In genomic region chr13:106318476-106318875, GRCm38 (mm10) we compare ENCODE assay signal across 18 mouse cellular contexts.
DNase-seq lines count a peak whose midpoint lies in the region; ATAC-seq lines count a peak whose summit lies in the region.
"Had no signal": no experiment of that assay in that cellular context is flagged by ENCODE, and none has a peak within 500 bp of the region (broad histone marks: within the 10 kb centered on the region; RNA-seq: fewer than 3 reads in every experiment).

No protein-coding gene starts in this region.

- H3K4me2 ChIP-seq in midbrain, embryonic 13.5 days (replicated peaks): no peak overlapping the region
- H3K4me2 ChIP-seq in midbrain, embryonic 11.5 days: no peak overlapping the region
- H3K4me2 ChIP-seq in forebrain, embryonic 12.5 days: no peak overlapping the region
- no peak overlapping the region for H3K4me2 ChIP-seq in forebrain, embryonic 16.5 days (ENCODE audit: low read length)
- H3K4me2 ChIP-seq: embryonic facial prominence, embryonic 12.5 days; heart, embryonic 12.5 days; hindbrain, embryonic 14.5 days; intestine, embryonic 15.5 days had no signal

- DNase-seq in midbrain, embryonic 11.5 days (ENCODE audit: low spot score, missing footprints): no peak
- DNase-seq in gastrocnemius, postnatal 36 days: no peak
- no peak for DNase-seq in kidney, adult 8-10 months
- DNase-seq: adrenal gland, postnatal 14 days; cerebellum, adult 2 months; gastrocnemius, postnatal 14 days had no signal

- no peak for ATAC-seq in midbrain, embryonic 13.5 days
- ATAC-seq in midbrain, embryonic 11.5 days (ENCODE audit: low FRiP score): no peak
- ATAC-seq in forebrain, embryonic 12.5 days (ENCODE audit: low FRiP score): peak; percentile 55; the same call in 1 of the 2 replicates
- peak; percentile 74 for ATAC-seq in forebrain, embryonic 16.5 days
- ATAC-seq in megakaryocyte-erythroid progenitor cell, adult 5-6 weeks (replicated peaks; ENCODE audit: low FRiP score, low TSS enrichment, poor library complexity, severe bottlenecking): no peak
- ATAC-seq: activated CD4-positive, CD25-positive, alpha-beta regulatory T cell, adult 4 months; intestine, embryonic 15.5 days; Patski had no signal

- no peak overlapping the region for H3K9ac ChIP-seq in midbrain, embryonic 13.5 days (replicated peaks)
- no peak overlapping the region for H3K9ac ChIP-seq in midbrain, embryonic 11.5 days (ENCODE audit: low read length)
- no peak overlapping the region for H3K9ac ChIP-seq in forebrain, embryonic 12.5 days
- no peak overlapping the region for H3K9ac ChIP-seq in forebrain, embryonic 16.5 days (replicated peaks; ENCODE audit: low read depth, low read length)
- H3K9ac ChIP-seq: embryonic facial prominence, embryonic 12.5 days; heart, embryonic 12.5 days; hindbrain, embryonic 14.5 days; intestine, embryonic 15.5 days had no signal

- H3K9me3 ChIP-seq in midbrain, embryonic 13.5 days: no peaks in the 10 kb centered on the region
- no peaks in the 10 kb centered on the region for H3K9me3 ChIP-seq in midbrain, embryonic 11.5 days (ENCODE audit: control insufficient read depth, low read length)
- H3K9me3 ChIP-seq in forebrain, embryonic 12.5 days: no peaks in the 10 kb centered on the region
- H3K9me3 ChIP-seq in forebrain, embryonic 16.5 days (ENCODE audit: control insufficient read depth, low read length): no peaks in the 10 kb centered on the region
- H3K9me3 ChIP-seq: embryonic facial prominence, embryonic 12.5 days; heart, embryonic 12.5 days; hindbrain, embryonic 10.5 days; intestine, embryonic 15.5 days had no signal

- H3K27ac ChIP-seq in midbrain, embryonic 13.5 days: 0 out of 2 replicates have a peak overlapping the region, but pooled peaks have one; percentile 2
- H3K27ac ChIP-seq in midbrain, embryonic 11.5 days (ENCODE audit: low read depth, low read length): no peak overlapping the region
- H3K27ac ChIP-seq in forebrain, embryonic 12.5 days: peak overlapping the region; percentile 56; the same call in 1 of the 2 replicates
- no peak overlapping the region for H3K27ac ChIP-seq in forebrain, embryonic 16.5 days (ENCODE audit: low read length)
- H3K27ac ChIP-seq: embryonic facial prominence, embryonic 12.5 days; hindbrain, embryonic 10.5 days; hindbrain, embryonic 14.5 days; intestine, embryonic 15.5 days had no signal

- H3K4me3 ChIP-seq in midbrain, embryonic 13.5 days (replicated peaks): no peak overlapping the region
- H3K4me3 ChIP-seq in midbrain, embryonic 11.5 days (ENCODE audit: low read depth, low read length): no peak overlapping the region
- no peak overlapping the region for H3K4me3 ChIP-seq in forebrain, embryonic 12.5 days (replicated peaks)
- H3K4me3 ChIP-seq in forebrain, embryonic 16.5 days (replicated peaks; ENCODE audit: low read length): no peak overlapping the region
- H3K4me3 ChIP-seq: embryonic facial prominence, embryonic 12.5 days; heart, embryonic 12.5 days; hindbrain, embryonic 10.5 days; intestine, embryonic 15.5 days had no signal

- H3K4me1 ChIP-seq in midbrain, embryonic 13.5 days (replicated peaks): peaks cover 9% of the 10 kb centered on the region
- H3K4me1 ChIP-seq in midbrain, embryonic 11.5 days (ENCODE audit: control insufficient read depth, insufficient read depth, low read length): no peaks in the 10 kb centered on the region
- H3K4me1 ChIP-seq in forebrain, embryonic 12.5 days: peaks cover 9% of the 10 kb centered on the region
- no peaks in the 10 kb centered on the region for H3K4me1 ChIP-seq in forebrain, embryonic 16.5 days (replicated peaks; ENCODE audit: control insufficient read depth, insufficient read depth, low read length)
- H3K4me1 ChIP-seq: embryonic facial prominence, embryonic 12.5 days; heart, embryonic 12.5 days; hindbrain, embryonic 10.5 days; intestine, embryonic 15.5 days had no signal

- WGBS in midbrain, embryonic 13.5 days: 77% methylated on average over 6 of the region's 6 CpGs
- 82% methylated on average over 6 of the region's 6 CpGs for WGBS in midbrain, embryonic 11.5 days
- WGBS in forebrain, embryonic 12.5 days: 51% methylated on average over 6 of the region's 6 CpGs
- WGBS in forebrain, embryonic 16.5 days: 21% methylated on average over 6 of the region's 6 CpGs

- H3K27me3 ChIP-seq in midbrain, embryonic 13.5 days: no peaks in the 10 kb centered on the region
- H3K27me3 ChIP-seq in midbrain, embryonic 11.5 days (ENCODE audit: control insufficient read depth, insufficient read depth, low read length): no peaks in the 10 kb centered on the region
- no peaks in the 10 kb centered on the region for H3K27me3 ChIP-seq in forebrain, embryonic 12.5 days
- no peaks in the 10 kb centered on the region for H3K27me3 ChIP-seq in forebrain, embryonic 16.5 days (replicated peaks; ENCODE audit: control insufficient read depth, insufficient read depth, low read length)
- H3K27me3 ChIP-seq: CH12.LX; embryonic facial prominence, embryonic 12.5 days; heart, embryonic 12.5 days; intestine, embryonic 15.5 days; Patski had no signal

- no peaks in the 10 kb centered on the region for H3K36me3 ChIP-seq in midbrain, embryonic 13.5 days
- no peaks in the 10 kb centered on the region for H3K36me3 ChIP-seq in midbrain, embryonic 11.5 days (ENCODE audit: control insufficient read depth, insufficient read depth, low read length)
- H3K36me3 ChIP-seq in forebrain, embryonic 12.5 days (replicated peaks): no peaks in the 10 kb centered on the region
- no peaks in the 10 kb centered on the region for H3K36me3 ChIP-seq in forebrain, embryonic 16.5 days (ENCODE audit: control insufficient read depth, insufficient read depth)
- H3K36me3 ChIP-seq: embryonic facial prominence, embryonic 12.5 days; heart, embryonic 12.5 days; hindbrain, embryonic 10.5 days; intestine, embryonic 15.5 days had no signal

- intact Hi-C loops in gastrocnemius, postnatal 36 days (cut with DNase I): no loop called here

Comparison
In these comparisons a context has a peak if more than half of its experiments do, and no peak if none do; other contexts are left out.
1. H3K27ac ChIP-seq: peak in midbrain, embryonic 13.5 days (single experiment) and forebrain, embryonic 12.5 days (single experiment); none in midbrain, embryonic 11.5 days (single experiment) and forebrain, embryonic 16.5 days (single experiment).
2. ATAC-seq: peak in forebrain, embryonic 12.5 days (single experiment) and forebrain, embryonic 16.5 days (single experiment); none in midbrain, embryonic 13.5 days (single experiment), midbrain, embryonic 11.5 days (single experiment) and megakaryocyte-erythroid progenitor cell, adult 5-6 weeks (single experiment).